Mouse (Mus musculus): ENCODE measurements at regions not wholly inside any gene's neighbourhood (a gene's known extent, or its start where the extent isn't known, plus 50 kb on each side); places are given as distances from the start of the nearest gene placed in this dataset.

GRCm38 (mm10) chr6:95017911-95018310 lies 99.1 kb upstream of the Kbtbd8 start:
- Histone ChIP-seq H3K27me3 (ENCODE audit: control insufficient read depth, insufficient read depth, low read length, poor library complexity, severe bottlenecking) (no peaks in the 10 kb centered on the region), H3K4me3 (ENCODE audit: low read depth, low read length) (no peak overlapping the region), H3K9me3 (replicated peaks; ENCODE audit: control insufficient read depth, insufficient read depth, low read length, poor library complexity, severe bottlenecking) (no peaks in the 10 kb centered on the region; the same call in 1 of the 2 replicates), H3K9ac (ENCODE audit: low read depth, poor library complexity, severe bottlenecking) (no peak overlapping the region), H3K36me3 (ENCODE audit: control insufficient read depth, insufficient read depth, low read length, poor library complexity, severe bottlenecking) (no peaks in the 10 kb centered on the region), H3K27ac (ENCODE audit: insufficient read depth, low read length) (no peak overlapping the region), H3K4me1 (ENCODE audit: control insufficient read depth, insufficient read depth, low read length) (no peaks in the 10 kb centered on the region)
- TF ChIP-seq POLR2A (IDR thresholded peaks at IDR 0.05; ENCODE audit: insufficient read depth, low read length): no peak
- TF ChIP-seq EP300 (IDR thresholded peaks at IDR 0.05; ENCODE audit: insufficient read depth, low read depth, low read length): no peak
- TF ChIP-seq CTCF (IDR thresholded peaks at IDR 0.05; ENCODE audit: low read depth, low read length): no peak

GRCm38 (mm10) chr6:95017484-95017883 lies 99.6 kb upstream of the Kbtbd8 start:
- no peaks in the 10 kb centered on the region for H3K4me1 ChIP-seq (ENCODE audit: control insufficient read depth, insufficient read depth, low read length)
- H3K9me3 ChIP-seq (replicated peaks; ENCODE audit: control insufficient read depth, insufficient read depth, low read length, poor library complexity, severe bottlenecking): no peaks in the 10 kb centered on the region; the same call in 1 of the 2 replicates
- no peak overlapping the region for H3K27ac ChIP-seq (ENCODE audit: insufficient read depth, low read length)
- H3K27me3 ChIP-seq (ENCODE audit: control insufficient read depth, insufficient read depth, low read length, poor library complexity, severe bottlenecking): no peaks in the 10 kb centered on the region
- H3K36me3 ChIP-seq (ENCODE audit: control insufficient read depth, insufficient read depth, low read length, poor library complexity, severe bottlenecking): no peaks in the 10 kb centered on the region
- no peak overlapping the region for H3K9ac ChIP-seq (ENCODE audit: low read depth, poor library complexity, severe bottlenecking)
- H3K4me3 ChIP-seq (ENCODE audit: low read depth, low read length): no peak overlapping the region
- TF ChIP-seq EP300 (IDR thresholded peaks at IDR 0.05; ENCODE audit: insufficient read depth, low read depth, low read length): no peak
- no peak for TF ChIP-seq CTCF (IDR thresholded peaks at IDR 0.05; ENCODE audit: low read depth, low read length)
- no peak for TF ChIP-seq POLR2A (IDR thresholded peaks at IDR 0.05; ENCODE audit: insufficient read depth, low read length)

GRCm38 (mm10) chr6:95013096-95013495 lies 103.9 kb upstream of the Kbtbd8 start:
- Histone ChIP-seq H3K4me3 (ENCODE audit: low read depth, low read length) (no peak overlapping the region), H3K4me1 (ENCODE audit: control insufficient read depth, insufficient read depth, low read length) (no peaks in the 10 kb centered on the region), H3K36me3 (ENCODE audit: control insufficient read depth, insufficient read depth, low read length, poor library complexity, severe bottlenecking) (no peaks in the 10 kb centered on the region), H3K27ac (ENCODE audit: insufficient read depth, low read length) (no peak overlapping the region), H3K27me3 (ENCODE audit: control insufficient read depth, insufficient read depth, low read length, poor library complexity, severe bottlenecking) (no peaks in the 10 kb centered on the region), H3K9ac (ENCODE audit: low read depth, poor library complexity, severe bottlenecking) (no peak overlapping the region), H3K9me3 (replicated peaks; ENCODE audit: control insufficient read depth, insufficient read depth, low read length, poor library complexity, severe bottlenecking) (no peaks in the 10 kb centered on the region)
- TF ChIP-seq EP300 (IDR thresholded peaks at IDR 0.05; ENCODE audit: insufficient read depth, low read depth, low read length) (no peak), CTCF (IDR thresholded peaks at IDR 0.05; ENCODE audit: low read depth, low read length) (no peak), POLR2A (IDR thresholded peaks at IDR 0.05; ENCODE audit: insufficient read depth, low read length) (no peak)

GRCm38 (mm10) chr6:95006485-95006884 lies 110.6 kb upstream of the Kbtbd8 start:
- no peaks in the 10 kb centered on the region for H3K36me3 ChIP-seq (ENCODE audit: control insufficient read depth, insufficient read depth, low read length, poor library complexity, severe bottlenecking)

GRCm38 (mm10) chr6:95003716-95004115 lies 113.3 kb upstream of the Kbtbd8 start:
- no peaks in the 10 kb centered on the region for H3K27me3 ChIP-seq (ENCODE audit: control insufficient read depth, insufficient read depth, low read length, poor library complexity, severe bottlenecking)
- no peaks in the 10 kb centered on the region for H3K36me3 ChIP-seq (ENCODE audit: control insufficient read depth, insufficient read depth, low read length, poor library complexity, severe bottlenecking)
- no peak overlapping the region for H3K9ac ChIP-seq (ENCODE audit: low read depth, poor library complexity, severe bottlenecking)
- H3K4me3 ChIP-seq (ENCODE audit: low read depth, low read length): no peak overlapping the region
- H3K9me3 ChIP-seq (replicated peaks; ENCODE audit: control insufficient read depth, insufficient read depth, low read length, poor library complexity, severe bottlenecking): no peaks in the 10 kb centered on the region
- H3K4me1 ChIP-seq (ENCODE audit: control insufficient read depth, insufficient read depth, low read length): no peaks in the 10 kb centered on the region
- TF ChIP-seq POLR2A (IDR thresholded peaks at IDR 0.05; ENCODE audit: insufficient read depth, low read length) (no peak), CTCF (IDR thresholded peaks at IDR 0.05; ENCODE audit: low read depth, low read length) (no peak), EP300 (IDR thresholded peaks at IDR 0.05; ENCODE audit: insufficient read depth, low read depth, low read length) (no peak)
- no peak overlapping the region for H3K27ac ChIP-seq (ENCODE audit: insufficient read depth, low read length)

More at GRCm38 (mm10) chr6:95006485-95006884, 110.6 kb upstream of the Kbtbd8 start:
- Histone ChIP-seq H3K4me3 (ENCODE audit: low read depth, low read length) (no peak overlapping the region), H3K27me3 (ENCODE audit: control insufficient read depth, insufficient read depth, low read length, poor library complexity, severe bottlenecking) (no peaks in the 10 kb centered on the region), H3K27ac (ENCODE audit: insufficient read depth, low read length) (no peak overlapping the region), H3K9me3 (replicated peaks; ENCODE audit: control insufficient read depth, insufficient read depth, low read length, poor library complexity, severe bottlenecking) (no peaks in the 10 kb centered on the region), H3K9ac (ENCODE audit: low read depth, poor library complexity, severe bottlenecking) (no peak overlapping the region), H3K4me1 (ENCODE audit: control insufficient read depth, insufficient read depth, low read length) (no peaks in the 10 kb centered on the region)
- TF ChIP-seq POLR2A (IDR thresholded peaks at IDR 0.05; ENCODE audit: insufficient read depth, low read length): no peak
- no peak for TF ChIP-seq EP300 (IDR thresholded peaks at IDR 0.05; ENCODE audit: insufficient read depth, low read depth, low read length)
- no peak for TF ChIP-seq CTCF (IDR thresholded peaks at IDR 0.05; ENCODE audit: low read depth, low read length)

- no peaks in the 10 kb centered on the region for H3K27me3 ChIP-seq (ENCODE audit: control insufficient read depth, insufficient read depth, low read length, poor library complexity, severe bottlenecking)
Observed at GRCm38 (mm10) chr6:94999562-94999961, 117.5 kb upstream of the Kbtbd8 start.

More at GRCm38 (mm10) chr6:94999562-94999961, 117.5 kb upstream of the Kbtbd8 start:
- Histone ChIP-seq H3K4me1 (ENCODE audit: control insufficient read depth, insufficient read depth, low read length) (no peaks in the 10 kb centered on the region), H3K27ac (ENCODE audit: insufficient read depth, low read length) (no peak overlapping the region), H3K9ac (ENCODE audit: low read depth, poor library complexity, severe bottlenecking) (no peak overlapping the region), H3K36me3 (ENCODE audit: control insufficient read depth, insufficient read depth, low read length, poor library complexity, severe bottlenecking) (no peaks in the 10 kb centered on the region), H3K9me3 (replicated peaks; ENCODE audit: control insufficient read depth, insufficient read depth, low read length, poor library complexity, severe bottlenecking) (no peaks in the 10 kb centered on the region), H3K4me3 (ENCODE audit: low read depth, low read length) (no peak overlapping the region)
- no peak for TF ChIP-seq EP300 (IDR thresholded peaks at IDR 0.05; ENCODE audit: insufficient read depth, low read depth, low read length)

Data from ES-Bruce4 (cell line).